Mouse (Mus musculus) induced T-regulatory cell, adult 2 months (primary cell): Measurements from ENCODE around the gene Slc27a3.

Source experiments
- DNase-seq: peaks from one replicate; pipeline ENCODE4 v3.0.0-alpha.2; 2012; ENCODE audit warnings: low read depth

Gene Slc27a3

DNA sequence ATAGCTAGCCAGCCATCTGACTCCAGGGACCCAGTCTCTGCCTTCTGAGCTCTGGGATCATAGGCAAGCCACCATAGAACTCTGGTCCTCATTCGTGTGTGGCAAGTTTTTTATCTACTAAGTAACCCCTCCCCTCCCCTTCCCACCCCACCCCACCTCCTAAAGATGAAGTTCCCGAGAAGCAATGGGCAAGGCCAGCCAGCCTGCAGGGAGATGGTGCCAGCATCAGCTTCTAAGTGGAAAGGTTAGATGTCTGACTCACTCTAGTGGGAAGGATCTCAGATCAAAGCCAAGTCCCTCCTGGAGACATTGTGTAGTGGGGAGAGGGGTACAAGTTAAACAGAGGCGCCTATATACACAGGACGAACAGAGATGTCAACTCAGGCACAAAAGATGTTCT is 1.3 kb upstream of the Slc27a3 start:
- DNase-seq = no peak

DNA sequence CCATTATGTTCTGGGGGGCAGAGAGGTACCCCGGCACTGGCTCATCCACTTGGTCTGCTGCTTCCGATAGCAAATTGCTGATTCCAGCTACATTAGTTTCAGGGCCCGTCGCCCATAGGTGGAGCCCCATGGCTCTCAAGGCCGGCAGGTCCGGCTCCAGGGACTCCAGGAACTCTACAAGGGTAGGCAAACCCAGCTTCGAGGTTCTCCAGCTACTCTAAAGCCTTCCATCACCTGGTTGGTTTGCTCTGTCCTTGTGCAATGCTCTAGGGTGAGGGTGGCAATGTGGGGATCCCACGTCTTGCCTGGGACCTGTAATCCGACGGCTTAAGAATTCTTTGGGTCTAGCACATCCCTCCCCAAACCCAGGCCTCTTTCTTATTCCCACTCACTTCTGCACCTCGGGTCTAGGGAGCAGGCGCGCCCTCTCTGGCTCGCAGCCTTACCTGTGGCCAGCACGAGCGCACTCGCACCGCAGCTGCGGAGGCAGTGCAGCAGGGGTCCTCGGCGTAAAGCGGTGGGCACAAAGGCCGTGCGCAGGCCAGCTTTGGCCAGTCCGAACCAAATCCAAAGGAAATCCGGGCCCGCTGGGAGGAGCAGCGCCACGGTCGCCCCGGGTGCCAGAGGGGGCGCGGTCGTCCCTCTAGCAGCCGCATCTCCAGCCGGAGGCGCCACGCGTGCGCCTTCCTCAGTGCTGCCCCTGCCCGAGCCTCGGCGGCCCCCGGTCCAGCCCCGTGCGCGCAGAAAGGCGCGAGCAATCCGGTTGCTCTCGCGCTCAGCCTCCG is 820 bp downstream of the Slc27a3 start:
- no peak for DNase-seq

DNA sequence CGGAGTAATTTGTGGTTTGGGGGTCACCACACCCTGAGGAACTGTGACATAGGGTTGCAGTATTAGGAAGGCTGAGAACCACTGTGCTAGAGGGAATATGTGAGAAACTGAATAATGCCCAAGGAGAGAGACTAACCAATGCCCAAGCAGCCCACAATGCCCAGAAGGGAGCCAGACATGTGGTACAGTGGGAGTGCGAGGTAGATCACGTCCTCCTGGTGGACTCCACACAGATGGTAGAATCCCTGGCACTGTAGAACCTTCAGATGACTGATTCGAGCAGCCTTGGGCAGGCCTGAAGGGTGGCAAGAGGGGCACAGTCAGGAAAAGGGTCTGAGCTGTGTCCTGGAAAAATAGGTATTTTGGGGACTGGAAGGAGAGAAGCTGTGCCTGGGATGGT is 1.5 kb downstream of the Slc27a3 start:
- no peak for DNase-seq

DNA sequence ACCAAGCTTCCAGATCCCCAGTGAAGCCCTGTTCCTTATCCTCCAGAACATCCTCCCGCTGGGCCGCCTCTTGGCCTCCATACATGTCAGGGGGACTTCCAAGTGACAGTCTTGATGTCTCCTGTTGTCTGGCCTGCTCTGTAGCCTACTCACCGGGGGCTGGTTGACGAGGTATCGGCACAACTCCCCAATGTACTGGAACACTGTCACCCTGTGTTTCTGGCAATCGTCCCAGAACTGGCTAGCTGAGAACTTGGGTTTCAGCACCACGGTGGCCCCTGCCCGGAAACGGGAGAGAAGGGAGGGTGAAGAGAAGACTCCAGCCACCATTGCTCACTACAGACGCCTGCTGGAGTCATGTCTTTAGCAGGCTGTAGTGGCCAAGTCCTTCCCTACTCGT is 2.3 kb downstream of the Slc27a3 start:
- no peak for DNase-seq

DNA sequence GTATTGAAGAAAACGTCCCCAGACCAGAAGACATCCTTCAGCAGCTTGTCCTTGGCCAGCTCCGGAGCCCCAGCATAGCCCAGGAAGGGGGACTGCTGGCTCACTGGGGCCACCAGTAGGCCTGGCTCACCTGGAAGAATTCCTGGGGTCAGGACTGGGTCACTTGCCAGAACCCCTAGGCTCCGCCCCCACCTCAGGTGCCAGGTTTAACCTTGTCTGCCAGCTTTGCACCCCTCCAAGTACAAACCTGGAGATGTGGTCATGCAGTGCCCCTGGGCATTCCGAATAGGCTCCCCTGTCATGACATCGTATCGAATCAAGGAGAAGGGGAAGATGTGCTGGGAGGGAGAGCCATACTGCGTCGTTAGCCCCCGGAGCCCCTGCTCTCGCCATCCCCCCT is 2.9 kb downstream of the Slc27a3 start:
- no peak for DNase-seq

DNA sequence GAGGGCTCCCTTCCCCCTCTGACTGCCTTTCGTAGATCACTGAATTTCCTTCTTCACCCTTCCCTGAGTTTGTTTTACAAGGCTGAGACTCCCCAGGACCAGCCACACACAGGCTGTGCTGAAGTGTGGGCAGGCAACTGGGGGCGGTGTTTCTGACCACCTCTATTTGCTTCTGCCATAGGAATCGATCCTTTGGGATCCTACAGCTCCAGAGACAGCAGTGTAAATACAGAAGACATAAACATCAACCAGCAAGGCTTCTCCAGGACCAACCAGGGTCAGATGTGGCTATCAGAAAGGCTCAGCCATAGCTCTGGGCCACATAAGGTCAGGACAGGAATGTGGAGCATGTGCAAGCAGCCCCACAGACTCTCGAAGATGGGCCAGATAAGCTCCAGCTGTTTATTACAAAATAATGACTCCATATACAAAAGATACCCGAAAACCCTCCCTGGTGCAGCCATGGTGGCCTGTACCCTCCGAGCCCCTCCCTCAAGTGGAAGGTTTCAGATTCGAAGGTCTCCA is 4.8 kb downstream of the Slc27a3 start:
- no peak for DNase-seq

DNA sequence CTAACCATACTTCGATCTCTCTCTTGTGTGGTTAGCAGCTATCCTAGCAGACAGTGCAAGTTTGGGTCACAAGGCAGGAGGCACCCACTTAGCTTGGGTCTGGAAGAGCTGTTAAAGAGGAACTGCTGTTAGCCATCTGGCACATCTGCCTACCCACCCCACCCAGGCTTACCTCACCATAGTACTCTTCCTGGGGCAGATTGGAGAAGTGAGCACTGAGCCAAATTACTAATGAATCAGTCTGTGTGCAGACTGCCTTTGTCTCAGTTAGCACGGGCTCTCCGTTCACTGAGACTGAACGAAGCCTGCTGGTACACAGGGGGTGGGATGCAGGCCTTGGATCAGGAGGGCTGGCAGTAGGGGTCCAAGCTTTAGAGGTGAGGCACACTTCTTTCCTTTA is 6.0 kb downstream of the Slc27a3 start:
- no peak for DNase-seq

DNA sequence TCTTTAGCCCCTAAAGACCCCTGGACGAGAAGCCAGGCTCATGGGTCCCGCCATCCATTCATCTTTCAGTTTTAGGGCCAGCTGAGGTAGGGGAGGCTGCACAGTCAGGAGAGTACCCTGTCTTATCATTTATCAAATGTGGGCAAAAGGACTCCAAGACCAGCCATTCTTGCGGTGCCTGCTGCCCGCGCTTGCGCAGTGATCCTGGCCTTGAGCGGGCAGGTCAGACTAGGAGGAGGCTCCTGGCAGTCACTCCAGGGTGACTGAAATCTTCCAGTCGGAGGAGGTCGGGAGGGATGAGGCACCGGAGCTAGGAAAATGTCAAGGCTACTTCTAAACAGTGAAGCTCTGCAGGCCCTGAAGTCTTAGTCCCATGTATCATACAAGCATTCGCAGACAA is 8.0 kb downstream of the Slc27a3 start:
- DNase-seq = no peak

DNA sequence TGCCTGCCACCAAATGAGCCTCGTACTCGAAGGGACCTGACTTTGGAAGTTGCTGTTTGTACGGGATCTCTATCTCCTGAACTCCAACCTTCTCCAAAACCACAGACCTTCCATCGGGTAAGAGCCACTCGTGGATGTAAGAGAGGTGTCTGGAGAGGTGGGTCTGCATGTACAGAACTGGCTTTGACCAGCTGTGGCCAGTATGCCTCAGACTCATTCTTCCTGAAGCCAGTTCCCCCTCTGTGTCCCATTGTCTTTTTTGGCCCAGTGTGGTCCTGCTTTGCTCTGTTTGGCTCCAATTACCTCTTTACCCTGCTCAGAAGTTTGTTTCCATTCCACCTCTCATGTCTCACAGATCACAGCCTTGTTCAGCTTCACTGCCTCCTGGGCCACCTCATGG is 11.2 kb downstream of the Slc27a3 start:
- DNase-seq = no peak

DNA sequence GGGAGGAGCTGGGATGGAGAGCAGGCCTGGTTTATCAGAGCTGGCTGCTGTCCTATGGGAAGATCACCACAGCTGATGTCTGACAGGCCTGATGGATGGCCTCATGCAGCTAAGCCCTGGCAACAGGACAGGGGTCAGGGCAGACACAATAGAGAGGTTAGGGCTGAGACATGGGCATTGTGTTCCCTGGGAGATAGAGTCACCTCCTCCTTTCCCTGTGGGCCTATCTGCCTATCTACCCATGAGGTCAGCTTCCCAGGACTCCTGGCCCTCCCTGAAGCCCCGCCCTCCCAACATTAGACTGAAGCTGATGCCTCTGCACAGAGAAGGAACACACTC is 13.5 kb downstream of the Slc27a3 start:
- DNase-seq = no peak

DNA sequence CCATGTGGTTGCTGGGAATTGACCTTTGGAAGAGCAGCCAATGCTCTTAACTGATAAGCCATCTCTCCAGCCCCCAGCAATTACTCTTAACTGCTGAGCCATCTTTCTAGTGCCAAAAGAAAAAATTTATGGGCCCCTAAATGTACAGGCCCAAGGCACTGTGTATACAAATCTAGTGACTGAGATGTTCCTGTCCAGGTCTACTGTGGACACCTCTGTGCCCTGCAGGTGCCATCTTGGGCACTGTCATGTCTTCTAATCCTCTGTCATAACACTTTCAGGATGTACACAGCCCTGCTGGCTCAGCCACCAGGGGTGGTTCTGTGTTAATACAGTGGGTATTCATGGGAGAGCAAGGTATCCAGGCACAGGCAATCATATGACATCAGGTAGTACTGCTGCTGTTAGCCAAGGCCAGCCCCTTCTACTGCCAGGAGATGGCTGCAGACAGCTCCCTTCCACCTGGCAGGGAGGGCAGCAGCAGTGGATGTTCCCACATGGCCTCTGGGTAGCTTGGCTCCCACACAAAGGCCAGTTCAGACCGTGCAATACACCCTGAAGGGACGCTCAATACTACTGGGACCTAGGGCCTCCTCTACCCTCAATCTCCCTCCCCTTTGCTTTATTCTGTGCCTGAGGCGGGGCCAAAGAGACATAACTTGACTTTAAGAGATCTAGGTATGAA is 14.0 kb downstream of the Slc27a3 start:
- DNase-seq = no peak

DNA sequence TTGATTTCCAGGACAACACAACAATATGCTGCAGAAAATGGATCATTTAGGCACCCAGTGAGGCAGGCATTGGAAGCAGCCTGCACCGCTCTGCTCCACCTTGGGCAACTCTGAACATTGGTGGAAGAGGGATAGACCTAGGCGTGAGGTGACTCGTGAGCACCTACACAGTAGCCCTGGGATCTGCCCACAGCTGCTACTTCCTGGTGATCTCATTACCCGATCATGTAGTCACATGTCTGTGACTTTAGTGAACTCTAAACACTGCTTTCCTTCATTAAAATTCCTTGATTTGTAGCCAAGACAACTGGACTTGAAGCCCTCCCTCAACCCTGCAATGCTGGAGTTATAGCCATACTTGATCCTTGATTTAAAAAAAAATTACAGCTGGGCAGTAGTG is 15.4 kb downstream of the Slc27a3 start:
- no peak for DNase-seq

DNA sequence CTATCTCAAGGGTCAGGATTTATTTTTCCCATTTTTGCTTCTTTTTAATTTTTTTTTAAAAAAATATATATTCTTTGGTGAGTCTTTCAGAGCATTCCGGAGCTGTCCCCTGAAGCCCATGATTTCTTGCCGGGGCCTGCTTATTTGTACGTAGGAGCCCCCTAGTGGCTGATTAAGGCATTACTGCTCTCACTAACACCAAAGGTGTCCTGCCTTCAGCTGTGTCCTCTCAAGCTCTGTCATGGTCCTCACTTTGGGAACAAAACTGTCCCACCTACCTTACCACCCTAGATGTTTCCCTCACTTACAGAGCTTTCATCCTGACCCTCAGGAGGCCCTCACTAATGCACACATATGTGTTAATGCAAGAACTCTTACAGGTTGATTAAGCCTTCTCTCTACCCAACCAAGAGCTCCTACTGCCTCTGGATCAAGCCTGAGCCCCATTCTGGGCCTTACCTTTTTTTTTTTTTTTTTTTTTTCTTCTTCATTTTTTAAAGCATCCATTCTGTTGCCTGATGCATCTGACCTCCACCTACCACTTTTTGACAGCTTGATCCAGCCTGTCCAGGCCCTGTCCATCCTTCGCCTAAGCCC is 16.2 kb downstream of the Slc27a3 start:
- DNase-seq = peak; percentile 91

DNA sequence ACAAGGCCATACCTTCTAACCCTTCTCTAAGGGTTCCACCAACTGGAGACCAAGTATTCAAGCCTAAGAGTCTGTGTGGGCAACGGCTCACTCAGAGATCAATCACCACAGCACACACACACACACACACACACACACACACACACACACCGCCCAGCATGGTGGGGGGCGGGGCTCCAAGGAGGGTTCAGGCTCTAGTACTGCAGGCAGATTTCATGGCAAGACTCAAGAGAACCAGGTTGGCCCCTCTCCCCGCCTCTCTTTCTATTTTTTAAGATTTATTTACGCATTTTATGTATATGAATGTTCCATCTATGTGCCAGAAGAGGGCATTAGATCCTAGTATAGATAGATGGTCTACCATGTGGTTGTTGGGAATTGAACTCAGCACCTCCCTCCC is 16.9 kb downstream of the Slc27a3 start:
- peak; percentile 29 for DNase-seq

DNA sequence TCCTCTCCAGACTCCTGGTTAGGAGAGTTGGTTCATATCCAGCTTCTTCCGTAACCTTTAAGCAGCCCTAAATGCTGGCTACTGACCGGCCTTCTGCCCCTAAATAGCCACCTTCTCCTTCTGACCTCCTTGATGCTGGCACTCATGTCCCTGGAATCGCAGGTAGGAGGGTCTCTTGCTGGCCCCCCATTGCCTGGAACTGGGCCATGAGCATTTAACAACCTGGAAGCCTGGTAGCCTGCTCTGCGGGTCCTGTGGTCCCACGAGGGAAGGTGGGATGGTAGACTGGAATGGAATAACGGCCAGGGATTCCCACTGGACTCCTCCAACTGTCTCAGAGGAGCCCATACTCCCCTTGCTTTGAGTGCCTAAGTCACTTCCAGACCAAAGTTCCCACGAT is 17.9 kb downstream of the Slc27a3 start:
- DNase-seq = no peak

DNA sequence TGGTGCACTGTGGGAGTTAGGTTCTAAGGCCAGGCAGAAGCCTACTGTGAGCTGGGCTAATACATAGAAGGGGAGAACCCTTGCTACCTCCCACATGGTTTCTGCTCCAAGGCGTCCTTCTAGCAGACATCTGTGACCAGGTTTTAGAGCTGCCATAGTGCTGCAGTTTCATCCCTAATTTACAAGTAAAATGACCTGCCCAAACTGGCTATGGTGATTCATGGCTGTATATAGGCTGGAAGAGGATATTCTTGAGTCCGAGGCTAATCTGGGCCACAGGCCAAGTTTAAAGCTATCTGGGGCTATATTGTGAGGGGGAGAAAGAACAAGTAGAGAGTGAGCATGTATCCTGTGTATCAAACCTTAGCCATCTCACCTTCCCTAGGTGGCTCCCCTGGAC is 20.7 kb downstream of the Slc27a3 start:
- no peak for DNase-seq

DNA sequence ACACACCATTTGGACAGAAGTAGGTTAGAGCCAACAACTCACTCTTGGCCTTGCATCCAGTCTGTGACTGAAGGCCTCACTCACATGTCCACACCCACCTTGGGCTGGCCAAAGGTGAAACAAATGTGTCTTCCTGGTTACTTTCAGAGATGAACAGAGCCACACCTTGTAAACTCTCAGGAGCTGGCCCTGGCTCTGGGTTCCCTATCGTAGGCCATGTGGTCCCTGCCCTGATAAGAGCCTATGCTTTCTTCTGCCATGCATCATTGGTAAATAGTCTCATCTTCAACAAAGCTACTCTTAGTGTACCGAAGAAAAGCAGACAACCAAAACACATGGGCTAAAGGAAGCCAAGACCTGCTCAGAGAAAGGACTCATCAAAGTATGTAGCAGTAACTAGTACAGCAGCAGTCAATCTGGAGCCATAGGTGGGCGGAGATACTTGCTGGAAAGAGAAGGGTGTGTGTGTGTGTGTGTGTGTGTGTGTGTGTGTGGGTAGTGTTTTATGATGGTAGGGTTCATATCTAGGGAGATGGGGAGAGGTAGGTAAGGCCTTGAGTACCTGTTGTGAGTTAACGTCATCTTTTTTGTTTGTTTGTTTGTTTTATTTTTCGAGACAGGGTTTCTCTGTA is 22.6 kb downstream of the Slc27a3 start:
- DNase-seq = no peak

DNA sequence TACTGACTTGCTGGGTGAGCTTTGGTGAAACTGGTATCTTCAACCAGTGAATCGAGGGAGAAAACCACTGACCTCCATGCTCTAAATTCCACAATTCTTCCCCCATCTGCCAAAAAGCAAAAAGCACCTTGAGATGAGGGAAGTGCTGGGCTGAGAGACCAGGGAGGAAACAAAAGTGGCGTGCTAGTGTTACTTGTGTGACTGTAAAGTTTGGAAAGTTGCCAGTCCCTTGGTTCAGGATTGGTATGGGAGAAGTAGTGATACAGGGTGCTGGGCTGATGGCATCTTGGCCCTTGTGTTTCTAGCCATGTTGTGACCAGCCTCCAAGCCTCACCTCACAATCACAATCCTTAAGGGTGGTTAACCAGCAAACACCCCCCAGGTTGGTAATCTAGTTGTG is 27.4 kb downstream of the Slc27a3 start:
- DNase-seq = no peak

DNA sequence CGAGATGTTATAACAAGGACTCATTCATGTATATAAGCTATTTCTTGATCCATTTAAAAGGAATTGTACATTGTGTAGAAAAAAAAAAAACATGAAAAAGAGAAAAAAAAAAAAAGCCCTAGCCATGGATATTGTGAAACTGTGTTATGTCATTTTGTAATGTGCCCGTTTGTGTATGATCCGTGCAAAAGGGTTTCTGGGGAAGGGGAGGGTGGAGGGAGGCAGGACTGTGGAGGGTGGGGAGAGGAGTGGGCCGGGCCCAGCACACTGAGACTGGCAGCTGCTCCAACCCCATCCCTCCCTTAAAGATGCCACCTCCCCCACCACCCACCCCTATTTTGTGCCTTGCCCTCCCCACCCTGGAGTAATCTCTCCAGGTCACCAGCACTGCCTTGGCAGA is 28.3 kb downstream of the Slc27a3 start:
- no peak for DNase-seq

DNA sequence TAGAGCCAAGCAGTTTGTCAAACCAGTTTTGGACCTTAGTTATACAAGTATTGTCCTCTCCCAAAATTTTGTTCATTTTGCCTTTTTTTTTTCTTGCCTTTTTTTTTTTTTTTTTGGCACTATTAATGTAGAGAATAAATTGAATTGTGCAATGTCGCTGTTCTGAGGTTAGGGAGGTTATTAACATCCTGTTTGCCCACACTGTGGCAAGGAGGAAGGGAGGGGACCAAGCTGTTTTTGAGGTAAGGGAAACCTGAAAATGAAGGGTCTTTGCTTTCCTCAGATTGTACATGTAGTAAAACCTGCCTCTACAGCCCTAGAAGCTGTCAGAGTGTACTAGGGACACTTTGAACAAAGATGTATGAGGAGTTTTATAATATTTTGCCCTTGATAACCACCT is 30.5 kb downstream of the Slc27a3 start:
- peak; percentile 50 for DNase-seq

DNA sequence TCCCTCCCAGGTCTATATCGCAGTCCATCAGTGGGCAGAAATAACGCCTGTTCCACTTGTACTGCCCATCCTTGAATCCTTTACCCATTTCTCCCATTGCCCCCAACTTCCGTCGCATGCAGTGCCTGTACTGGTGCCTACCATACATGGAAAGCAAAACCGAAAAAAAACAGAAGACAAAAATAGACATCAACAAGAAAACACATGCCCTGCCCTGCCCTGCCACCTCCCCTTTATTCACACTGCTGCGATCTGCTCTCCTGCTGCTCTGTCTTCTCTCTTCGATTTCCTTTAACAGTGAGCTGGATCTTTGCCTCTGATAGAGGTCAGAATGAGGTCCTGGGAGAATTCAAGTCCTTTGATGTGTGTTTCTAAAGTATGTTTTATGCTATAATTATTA is 31.8 kb downstream of the Slc27a3 start:
- DNase-seq = peak; percentile 45

DNA sequence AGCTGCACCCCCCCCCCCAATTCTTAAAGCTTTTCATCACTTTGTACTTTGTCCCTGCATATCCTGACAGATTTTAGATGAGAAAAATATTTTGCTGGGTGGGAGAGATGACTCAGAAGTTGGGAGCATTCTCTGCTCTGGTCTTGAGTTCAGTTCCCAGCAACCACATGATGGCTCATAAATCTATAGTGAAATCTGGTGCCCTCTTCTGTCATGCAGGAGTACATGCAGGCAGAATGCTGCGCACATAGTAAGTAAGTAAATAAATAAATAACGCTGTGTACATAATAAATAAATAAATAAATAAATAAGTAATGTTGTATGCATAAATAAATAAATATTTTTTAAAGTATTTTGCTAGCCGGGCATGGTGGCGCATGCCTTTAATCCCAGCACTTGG is 41.9 kb downstream of the Slc27a3 start:
- DNase-seq = no peak

DNA sequence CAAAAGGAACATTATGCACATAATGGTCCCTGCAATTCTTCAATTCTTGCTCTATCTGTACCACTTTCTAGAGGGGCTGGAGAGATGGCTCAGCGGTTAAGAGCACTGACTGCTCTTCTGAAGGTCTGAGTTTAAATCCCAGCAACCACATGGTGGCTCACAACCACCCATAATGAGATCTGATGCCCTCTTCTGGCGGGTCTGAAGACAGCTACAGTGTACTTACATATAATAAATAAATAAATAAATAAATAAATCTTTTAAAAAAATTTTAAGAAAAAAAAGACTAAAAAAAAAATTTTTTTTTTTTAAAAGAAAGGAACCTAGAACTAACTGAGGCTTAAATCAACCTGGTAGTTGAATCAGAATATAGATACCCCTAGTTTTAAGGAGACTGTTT is 46.9 kb downstream of the Slc27a3 start:
- DNase-seq = peak; percentile 47
